Mouse (Mus musculus) thymus, adult 2 months (tissue): ENCODE results near the gene Tns2. TPM values are rescaled to one million over a fixed set of nuclear protein-coding genes. Genes with fewer than 3 reads are reported as not detected.
"Not testable (repeated sequence)": the region's sequence is repeated elsewhere in the genome, so short reads cannot be mapped to it uniquely, and the experiment has no call there.

Experiments
- DNase-seq: peaks from one replicate; pipeline ENCODE4 v3.0.0; 2021
- H3K27ac ChIP-seq: fragments of 200-500 bp; 2 replicates; pipeline ENCODE4 v1.5.1; 2012; ENCODE audit warnings: low read length, control low read depth; ENCODE audit not compliant: control insufficient read depth, insufficient read depth
- H3K27me3 ChIP-seq: fragments of 200-500 bp; 2 replicates; pipeline ENCODE4 v1.6.1; 2012; ENCODE audit warnings: mild to moderate bottlenecking, low read length, moderate library complexity, mixed read lengths; ENCODE audit not compliant: control insufficient read depth, insufficient read depth
- H3K36me3 ChIP-seq: fragments of 200-500 bp; 2 replicates; pipeline ENCODE4 v1.6.1; 2012; ENCODE audit warnings: mild to moderate bottlenecking, low read length, moderate library complexity; ENCODE audit not compliant: control insufficient read depth, insufficient read depth
- H3K4me1 ChIP-seq: fragments of 200-500 bp; replicated peaks from 2 replicates; pipeline ENCODE4 v1.6.1; 2012; ENCODE audit warnings: low read length; ENCODE audit not compliant: control insufficient read depth, insufficient read depth
- H3K4me3 ChIP-seq: fragments of 200-500 bp; 2 replicates; pipeline ENCODE4 v1.5.1; 2012; ENCODE audit warnings: mild to moderate bottlenecking, low read length, control low read depth, moderate library complexity; ENCODE audit not compliant: control insufficient read depth, insufficient read depth
- CTCF ChIP-seq: fragments of 200-500 bp; IDR thresholded peaks from 2 replicates; pipeline ENCODE4 v1.5.1; 2012; ENCODE audit warnings: mild to moderate bottlenecking, control low read depth, low read length, moderate library complexity, borderline replicate concordance; ENCODE audit not compliant: control insufficient read depth, poor library complexity, insufficient read depth; ENCODE audit errors: extremely low read depth
- POLR2A ChIP-seq: fragments of 200-500 bp; IDR thresholded peaks from 2 replicates; pipeline ENCODE4 v1.6.1; 2012; ENCODE audit warnings: mild to moderate bottlenecking, low read length, control low read depth, moderate library complexity; ENCODE audit not compliant: control insufficient read depth, poor library complexity, insufficient read depth; ENCODE audit errors: extremely low read depth
- WGBS: fragments of 180-500 bp; shearing (Covaris S2); methylation state at CpG from one replicate; pipeline ENCODE4 v1.1.7; 2018; 5-methylcytosine and 5-hydroxymethylcytosine counted together
- polyA plus RNA-seq: library from polyadenylated mRNA; depleted of rRNA; stranded (reverse); fragments of >200 nt; gene quantifications from 2 replicates; pipeline ENCODE4 v1.2.3, GENCODE M21; 2012

Tns2 gene
- polyA plus RNA-seq, 1 experiment: 26.4 TPM

DNA sequence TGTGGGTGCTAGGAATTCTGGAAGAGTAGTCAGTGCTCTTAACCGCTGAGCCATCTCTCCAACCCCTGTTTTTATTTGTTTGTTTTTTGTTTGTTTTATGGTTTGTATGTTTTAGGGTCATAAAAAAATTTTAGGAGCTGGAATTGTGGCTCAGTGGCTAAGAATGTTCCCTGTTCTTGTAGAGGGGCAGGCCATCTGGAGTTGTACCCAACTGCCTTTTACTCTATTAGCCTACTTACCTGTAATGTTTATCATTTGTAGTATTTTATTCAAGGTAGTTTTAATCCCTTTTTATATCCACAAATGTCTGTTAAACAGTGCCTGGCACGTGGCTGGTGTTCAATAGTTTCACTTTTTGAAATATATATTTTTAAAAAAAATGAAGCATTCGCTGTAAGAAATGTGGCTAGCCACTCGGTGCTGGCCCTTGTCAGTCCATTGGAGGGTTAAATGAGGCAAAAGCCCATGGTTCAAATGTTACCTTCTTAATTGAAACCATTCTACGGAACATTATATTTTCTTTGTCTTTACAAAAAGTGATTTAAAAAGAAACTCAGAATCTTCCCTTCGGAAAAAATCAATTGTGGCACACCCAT is 27.2 kb upstream of the Tns2 start:
- peak overlapping the region; percentile 72 for H3K4me3 ChIP-seq
- no peaks in the 10 kb centered on the region for H3K27me3 ChIP-seq
- TF ChIP-seq CTCF (no peak), POLR2A (no peak)
- H3K4me1 ChIP-seq: peaks cover 12% of the 10 kb centered on the region
- DNase-seq: no peak
- H3K36me3 ChIP-seq: no peaks in the 10 kb centered on the region
- H3K27ac ChIP-seq: no peak overlapping the region
- 17% methylated on average over 6 of the region's 6 CpGs for WGBS

DNA sequence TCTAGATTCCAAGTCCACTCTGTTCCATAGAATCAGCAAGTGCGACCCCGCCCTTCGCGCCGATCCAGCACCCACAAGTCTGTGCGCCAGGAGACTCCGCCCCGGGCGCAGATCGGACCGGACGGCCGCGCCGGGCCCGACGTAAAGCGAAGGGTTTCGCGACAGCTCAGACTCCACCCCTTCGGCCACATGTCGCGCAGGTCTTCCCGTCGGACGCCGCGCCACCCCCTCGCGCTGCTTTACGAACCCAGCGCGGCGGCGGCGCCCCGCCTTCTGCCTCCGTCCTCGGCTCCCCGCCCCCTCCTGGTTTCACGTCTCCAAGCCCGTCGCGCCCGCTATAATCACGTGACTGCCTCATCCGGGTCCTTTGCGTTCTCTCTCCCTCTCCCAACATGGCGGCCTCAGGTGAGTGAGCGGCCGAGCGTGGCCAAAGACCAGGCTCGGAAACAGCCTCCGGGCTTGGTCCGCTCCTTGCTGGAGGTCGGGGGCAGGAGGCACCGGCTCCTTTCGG is 26.6 kb upstream of the Tns2 start, which contains the start of gene Eif4b:
Eif4b (plus strand) TSS at position 215 of the 511 bp plus-strand sequence.
- DNase-seq: peak; percentile 98
- TF ChIP-seq POLR2A (peak; percentile 56), CTCF (peak; percentile 78; the same call in 1 of the 2 replicates)
- Histone ChIP-seq H3K27me3 (no peaks in the 10 kb centered on the region), H3K4me1 (peaks cover 12% of the 10 kb centered on the region), H3K4me3 (peak within 1 kb of the TSS; percentile 72), H3K36me3 (no peaks in the 10 kb centered on the region), H3K27ac (peak within 1 kb of the TSS; percentile 57)
- WGBS: under 1% methylated on average over 57 of the region's 58 CpGs

DNA sequence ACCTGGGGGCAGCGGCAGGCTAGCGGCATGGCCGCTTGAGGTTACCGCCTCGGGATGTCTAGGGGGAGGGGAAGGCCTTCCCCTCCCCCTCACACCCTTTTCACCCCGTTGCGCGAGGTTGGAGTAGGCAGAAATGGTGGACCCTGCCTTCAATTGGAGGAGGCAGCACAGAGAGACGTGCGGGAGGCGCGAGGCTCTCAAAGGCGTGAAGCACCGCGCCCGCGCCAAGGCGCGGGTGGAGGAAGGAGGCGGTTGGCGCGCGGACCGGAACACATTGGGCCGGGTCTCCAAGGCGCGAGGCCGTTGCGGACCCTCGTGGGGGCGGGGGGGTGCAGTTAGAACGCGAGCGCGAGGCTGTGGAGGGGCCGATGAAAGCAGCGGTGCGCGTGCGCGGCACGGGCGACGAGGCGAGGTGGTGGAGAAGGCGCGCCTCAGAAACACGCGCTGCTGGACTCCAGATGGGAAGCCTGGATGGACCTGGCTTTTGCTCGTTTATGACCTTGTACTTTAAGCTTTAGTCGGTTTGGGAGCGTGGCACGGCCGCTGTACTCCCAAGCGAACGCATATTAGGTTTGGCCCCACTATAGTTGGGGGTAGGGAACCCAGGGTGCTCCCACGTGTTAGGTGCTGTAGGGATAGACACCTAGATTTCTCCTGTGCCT is 26.0 kb upstream of the Tns2 start:
- peak; percentile 66 for DNase-seq
- Histone ChIP-seq H3K4me3 (peak overlapping the region; percentile 72), H3K4me1 (peaks cover 11% of the 10 kb centered on the region), H3K36me3 (no peaks in the 10 kb centered on the region), H3K27me3 (no peaks in the 10 kb centered on the region), H3K27ac (peak overlapping the region; percentile 57)
- WGBS: under 1% methylated on average over 57 of the region's 57 CpGs
- 0 out of 2 replicates have a peak, but pooled peaks have one; percentile 10 for TF ChIP-seq POLR2A
- 0 out of 2 replicates have a peak, but pooled peaks have one; percentile 30 for TF ChIP-seq CTCF

DNA sequence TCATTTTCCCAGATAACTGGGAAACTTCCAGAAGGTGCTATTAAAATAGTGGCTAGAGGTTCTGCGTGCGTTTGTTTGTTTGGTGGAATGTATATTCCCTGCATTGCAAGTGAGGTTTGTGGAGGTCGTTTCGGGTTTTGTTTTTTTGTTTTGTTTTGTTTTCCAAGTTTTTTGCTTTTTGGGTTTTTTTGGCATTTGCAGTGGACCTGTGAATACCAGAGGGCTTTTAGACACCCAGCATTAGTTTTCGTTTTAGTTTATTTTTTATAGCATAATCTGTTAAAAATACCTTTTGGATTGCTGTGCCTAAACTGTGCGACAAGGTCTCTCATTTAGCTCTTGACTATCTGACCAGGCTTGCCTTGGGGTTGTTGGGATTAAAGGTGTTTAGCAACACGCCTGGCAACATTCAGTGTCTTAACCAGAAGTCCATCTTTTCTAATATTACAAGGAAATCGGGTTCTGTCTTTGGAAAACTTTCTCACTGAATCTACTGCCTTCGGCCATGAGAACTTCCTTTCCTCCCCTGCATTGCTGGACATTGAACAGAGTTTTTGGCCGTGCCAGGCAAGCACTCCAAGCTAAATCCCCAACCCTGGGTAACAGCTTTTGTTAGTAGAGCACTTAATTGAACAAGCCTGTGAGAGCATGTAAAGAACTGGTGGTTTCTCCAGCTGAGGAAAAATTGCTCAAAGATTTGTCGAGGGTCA is 25.2 kb upstream of the Tns2 start:
- Histone ChIP-seq H3K27me3 (no peaks in the 10 kb centered on the region), H3K36me3 (no peaks in the 10 kb centered on the region), H3K4me1 (peaks cover 7% of the 10 kb centered on the region; the same call in 1 of the 2 replicates), H3K27ac (no peak overlapping the region), H3K4me3 (no peak overlapping the region)
- TF ChIP-seq POLR2A: no peak
- TF ChIP-seq CTCF: no peak
- DNase-seq: no peak
- WGBS: 6% methylated on average over 11 of the region's 11 CpGs

DNA sequence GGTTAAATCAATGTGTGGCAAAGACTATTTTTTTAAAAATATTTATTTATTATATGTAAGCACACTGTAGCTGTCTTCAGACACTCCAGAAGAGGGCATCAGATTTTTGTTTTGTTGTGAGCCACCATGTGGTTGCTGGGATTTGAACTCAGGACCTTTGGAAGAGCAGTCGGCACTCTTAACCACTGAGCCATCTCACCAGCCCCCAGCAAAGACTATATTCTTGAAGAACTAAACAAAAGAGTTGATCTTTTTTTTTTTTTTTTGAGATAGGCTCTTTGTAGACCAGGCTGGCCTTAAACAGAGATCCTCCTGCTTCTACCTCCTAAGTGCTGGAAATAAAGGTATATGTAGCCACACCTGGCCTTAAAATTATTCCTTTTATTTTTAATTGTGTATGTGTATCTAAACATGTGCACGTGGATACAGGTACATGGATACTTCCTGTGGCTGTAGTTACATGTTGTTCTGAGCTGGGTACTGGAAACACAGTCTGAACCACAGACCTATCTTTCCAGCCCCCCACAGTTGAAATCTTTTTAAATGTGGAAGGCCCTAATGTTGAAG is 23.0 kb upstream of the Tns2 start:
- Histone ChIP-seq H3K4me3 (no peak overlapping the region), H3K27me3 (no peaks in the 10 kb centered on the region), H3K4me1 (peaks cover 5% of the 10 kb centered on the region; the same call in 1 of the 2 replicates), H3K27ac (no peak overlapping the region), H3K36me3 (peaks cover 5% of the 10 kb centered on the region)
- no peak for TF ChIP-seq CTCF
- TF ChIP-seq POLR2A: no peak
- 79% methylated on average over 2 of the region's 2 CpGs for WGBS
- no peak for DNase-seq

DNA sequence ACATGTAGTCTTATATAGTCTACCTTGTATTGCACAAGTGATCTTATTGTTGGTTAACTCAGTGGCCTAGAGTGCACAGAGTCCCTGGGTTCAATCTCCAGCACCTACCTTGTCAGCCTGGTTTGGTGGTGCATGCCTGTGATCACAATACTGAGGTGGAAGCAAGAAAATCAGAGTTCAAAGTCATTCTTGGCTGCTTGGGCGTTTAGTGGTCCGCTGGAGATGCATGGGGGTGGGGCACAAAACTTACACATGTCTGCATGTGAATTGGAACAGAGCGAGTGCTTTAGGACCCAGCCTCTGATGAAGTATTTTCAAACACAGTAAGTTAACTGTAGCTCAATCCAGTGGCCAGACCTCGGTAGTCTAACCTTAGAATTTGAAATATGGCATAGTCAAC is 21.0 kb upstream of the Tns2 start:
- no peak for TF ChIP-seq POLR2A
- no peak for TF ChIP-seq CTCF

DNA sequence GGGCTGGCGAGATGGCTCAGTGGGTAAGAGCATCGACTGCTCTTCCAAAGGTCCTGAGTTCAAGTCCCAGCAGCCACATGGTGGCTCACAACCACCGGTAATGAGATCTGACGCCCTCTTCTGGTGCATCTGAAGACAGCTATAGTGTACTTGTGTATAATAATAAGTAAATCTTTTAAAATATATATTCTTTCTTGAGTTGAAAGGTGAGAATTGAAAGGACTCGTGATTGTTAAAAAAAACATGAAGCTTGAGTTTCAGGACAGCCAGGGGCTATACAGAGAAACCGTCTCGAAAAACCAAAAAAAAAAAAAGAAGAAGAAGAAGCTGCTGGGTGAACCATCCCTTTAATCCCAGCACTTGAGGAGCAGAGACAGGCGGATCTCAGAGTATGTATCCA is 20.3 kb upstream of the Tns2 start:
- not testable (repeated sequence) for H3K27ac ChIP-seq, H3K27me3 ChIP-seq, DNase-seq, H3K4me1 ChIP-seq, H3K4me3 ChIP-seq
- WGBS: 79% methylated on average over 8 of the region's 8 CpGs
- peaks cover 27% of the 10 kb centered on the region for H3K36me3 ChIP-seq

More for the DNA sequence above, 21.0 kb upstream of the Tns2 start:
- Histone ChIP-seq H3K4me3 (no peak overlapping the region), H3K4me1 (peaks cover 5% of the 10 kb centered on the region; the same call in 1 of the 2 replicates), H3K27ac (no peak overlapping the region), H3K36me3 (peaks cover 20% of the 10 kb centered on the region), H3K27me3 (no peaks in the 10 kb centered on the region)
- 86% methylated on average over 4 of the region's 4 CpGs for WGBS
- no peak for DNase-seq
